Mouse (Mus musculus) 3T3-L1 (cell line): Measurements from ENCODE around the gene Rasal1.

Source experiments
- DNase-seq: peaks from one replicate; pipeline ENCODE4 v3.0.0-alpha.2; 2015; ENCODE audit warnings: low read depth, low spot score

The Rasal1 gene

DNA sequence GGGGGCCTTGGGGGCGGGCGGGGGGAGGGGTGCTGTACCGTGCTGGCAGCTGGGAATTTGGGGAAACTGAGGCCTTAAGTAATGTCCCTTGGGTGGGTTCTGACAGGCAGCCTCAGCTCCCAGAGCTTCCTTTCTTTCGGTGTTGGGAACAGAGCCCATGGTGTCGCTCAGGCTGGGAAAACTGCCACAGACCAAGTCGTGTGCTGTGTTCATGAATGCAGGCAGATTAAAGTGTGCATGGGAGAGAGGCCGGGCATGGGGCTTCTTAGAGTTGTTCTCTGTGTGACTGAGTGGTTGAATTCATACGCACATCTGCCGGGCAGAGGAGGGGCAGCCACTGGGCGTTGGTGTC lies 26.8 kb upstream of the Rasal1 start:
- DNase-seq: no peak

DNA sequence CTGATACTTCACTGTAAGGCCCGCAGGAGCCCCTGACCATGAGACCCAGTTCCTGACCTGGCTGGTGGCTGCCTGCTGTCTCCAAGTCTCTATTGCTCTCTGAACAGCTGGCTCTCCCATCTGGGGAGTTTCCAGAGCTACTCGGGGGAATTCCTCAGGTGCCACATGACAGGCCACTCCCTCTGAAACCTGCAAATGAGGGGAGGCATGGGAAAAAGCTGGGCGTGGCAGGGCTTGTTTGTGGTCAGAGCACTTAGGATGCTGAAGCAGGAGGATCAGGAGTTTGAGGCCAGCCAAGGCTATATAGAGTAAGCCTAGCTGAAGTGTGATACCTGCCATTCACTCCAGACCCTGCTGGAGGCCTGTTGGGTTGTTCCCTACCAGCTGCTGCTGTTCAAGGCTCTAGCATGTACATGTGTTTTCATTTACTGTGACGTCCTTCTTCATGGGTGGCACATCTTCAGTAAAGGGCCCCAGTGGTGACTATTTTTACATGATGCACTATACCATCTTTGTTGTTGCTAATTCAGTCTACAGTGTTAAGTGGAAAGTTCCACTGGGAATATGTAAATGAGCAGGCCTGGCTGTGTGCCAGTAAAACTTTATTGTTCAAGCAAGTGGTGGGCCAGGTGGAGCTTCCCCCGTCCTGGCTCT lies 26.3 kb upstream of the Rasal1 start:
- peak; percentile 49 for DNase-seq

DNA sequence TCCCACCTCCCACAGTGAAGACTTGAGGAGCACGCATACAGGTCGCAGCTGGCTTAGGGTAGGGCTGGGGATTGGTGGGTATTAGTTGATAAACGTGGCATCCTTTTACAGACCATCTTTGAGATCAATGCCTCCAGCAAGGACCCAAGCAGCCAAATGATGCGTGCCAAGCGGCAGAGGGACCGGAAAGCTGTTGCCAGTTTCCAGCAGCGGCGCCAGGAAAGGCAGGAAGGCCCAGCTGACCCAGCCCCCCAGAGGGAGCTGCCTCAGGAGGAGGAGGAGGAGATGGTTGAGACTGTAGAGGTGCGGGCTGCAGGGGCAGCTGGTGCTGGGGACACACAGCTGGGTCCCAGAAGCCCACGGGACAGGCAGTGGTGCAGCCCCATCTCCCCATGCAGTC lies 24.2 kb upstream of the Rasal1 start:
- DNase-seq: no peak

DNA sequence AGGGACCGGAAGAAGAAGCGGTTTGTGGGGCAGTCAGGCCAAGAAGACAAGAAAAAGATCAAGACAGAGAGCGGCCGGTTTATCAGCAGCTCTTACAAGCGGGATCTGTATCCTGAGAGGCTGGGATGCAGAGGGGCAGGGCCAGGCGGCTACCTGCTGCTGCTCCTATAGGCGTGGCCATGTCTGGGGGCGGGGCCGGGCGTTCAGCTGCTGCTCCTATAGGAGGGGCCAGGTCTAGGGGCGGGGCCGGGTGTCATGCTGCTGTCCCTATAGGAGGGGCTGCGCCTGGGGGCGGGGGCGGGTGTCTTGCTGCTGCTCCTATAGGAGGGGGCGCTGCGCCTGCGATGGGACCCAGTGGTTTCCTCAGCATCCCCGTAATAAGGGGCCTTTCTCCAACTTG lies 22.2 kb upstream of the Rasal1 start:
- no peak for DNase-seq

DNA sequence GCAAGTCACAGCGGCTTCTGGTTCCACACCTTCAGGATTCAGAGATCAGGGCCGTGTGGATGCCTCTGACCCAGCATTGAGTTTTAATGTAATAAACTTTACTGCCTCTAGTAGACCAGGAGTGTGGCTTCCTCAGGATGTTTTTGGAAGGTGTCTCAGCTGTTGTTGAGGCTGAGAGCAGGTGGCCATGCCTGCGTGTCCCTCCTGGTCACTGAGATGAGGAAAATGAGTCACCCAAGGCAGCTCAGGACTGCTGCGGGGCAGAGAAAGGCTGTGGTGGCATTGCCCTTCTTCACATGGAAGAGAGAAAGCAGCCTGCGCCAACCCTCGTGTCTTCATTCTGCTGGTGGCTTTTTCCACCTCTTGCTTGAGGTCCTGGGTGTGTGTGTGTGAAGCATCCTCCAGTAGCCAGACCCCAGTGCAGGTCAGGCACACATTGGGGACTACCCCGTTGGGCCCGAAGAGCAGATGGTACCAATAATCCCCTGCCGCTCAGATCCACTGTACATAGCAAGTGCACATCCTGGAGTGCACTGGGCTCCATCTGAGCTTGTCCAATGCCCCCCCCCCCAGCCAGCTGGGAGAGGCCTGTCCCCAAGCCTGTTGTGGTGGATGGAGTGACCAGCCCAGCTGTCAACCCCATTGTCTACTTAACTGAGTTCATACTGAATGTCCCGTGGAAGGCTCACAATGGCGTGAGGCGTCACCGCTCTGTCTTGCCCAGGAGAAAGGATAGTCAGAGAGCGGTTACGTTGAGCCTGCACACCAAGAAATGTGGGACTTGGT lies 20.9 kb upstream of the Rasal1 start:
- DNase-seq: no peak

DNA sequence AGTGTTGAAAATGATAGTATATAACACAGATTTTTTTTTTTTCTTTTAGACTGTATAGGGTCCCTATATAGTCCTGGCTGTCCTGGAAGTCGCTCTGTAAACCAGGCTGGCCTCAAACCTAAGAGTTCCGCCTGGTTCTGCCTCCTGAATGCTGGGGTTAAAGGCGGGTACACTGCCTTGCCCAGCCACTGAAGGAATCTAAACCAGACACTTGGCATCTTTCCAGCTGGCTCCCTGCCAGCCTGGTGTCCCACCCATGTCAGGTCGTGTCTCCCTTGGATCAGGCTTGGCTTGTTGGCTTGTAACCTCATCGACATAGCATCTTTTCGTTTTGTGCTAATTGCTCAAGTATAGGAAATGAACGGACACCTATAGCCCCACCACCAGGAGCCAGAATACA lies 20.0 kb upstream of the Rasal1 start:
- peak; percentile 35 for DNase-seq

DNA sequence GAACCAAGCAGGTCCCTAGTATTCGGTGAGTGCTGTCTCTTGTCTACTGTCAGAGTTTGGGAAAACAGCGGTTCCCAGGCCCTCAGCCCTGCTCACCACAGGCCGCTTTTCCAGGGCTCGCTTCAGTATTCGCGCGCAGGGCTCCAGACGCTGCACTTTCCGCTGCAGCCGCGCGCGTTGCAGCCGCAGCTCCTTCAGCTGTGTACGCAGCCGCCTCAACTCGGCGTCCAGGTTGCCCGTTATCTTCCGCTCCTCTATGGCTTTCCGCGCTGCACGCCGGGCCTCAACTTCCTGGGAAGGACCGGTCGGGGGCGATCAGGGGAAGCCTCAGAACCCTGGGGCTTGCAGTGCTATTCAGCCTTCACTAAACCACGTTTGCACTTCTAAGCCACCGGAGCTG lies 17.5 kb upstream of the Rasal1 start:
- no peak for DNase-seq

DNA sequence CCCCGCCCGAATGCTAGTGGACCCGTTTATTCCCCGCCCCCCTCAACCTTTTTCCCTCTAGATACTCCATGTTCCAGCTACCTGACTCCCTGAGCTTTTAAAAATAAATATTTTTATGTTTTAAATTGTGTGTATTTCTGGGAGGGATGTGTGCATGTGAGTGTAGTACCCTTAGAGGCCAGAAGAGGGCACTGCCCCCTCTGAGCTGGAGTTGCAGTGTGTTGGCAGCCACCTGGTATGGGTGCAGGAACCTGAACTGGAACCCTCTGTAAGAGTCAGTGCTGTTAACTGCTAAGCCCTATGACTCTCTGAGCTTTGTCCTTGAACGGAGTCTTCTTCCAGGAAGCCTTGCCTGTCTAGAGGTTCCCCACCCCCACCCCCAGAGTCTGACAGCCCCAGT lies 16.7 kb upstream of the Rasal1 start:
- no peak for DNase-seq

DNA sequence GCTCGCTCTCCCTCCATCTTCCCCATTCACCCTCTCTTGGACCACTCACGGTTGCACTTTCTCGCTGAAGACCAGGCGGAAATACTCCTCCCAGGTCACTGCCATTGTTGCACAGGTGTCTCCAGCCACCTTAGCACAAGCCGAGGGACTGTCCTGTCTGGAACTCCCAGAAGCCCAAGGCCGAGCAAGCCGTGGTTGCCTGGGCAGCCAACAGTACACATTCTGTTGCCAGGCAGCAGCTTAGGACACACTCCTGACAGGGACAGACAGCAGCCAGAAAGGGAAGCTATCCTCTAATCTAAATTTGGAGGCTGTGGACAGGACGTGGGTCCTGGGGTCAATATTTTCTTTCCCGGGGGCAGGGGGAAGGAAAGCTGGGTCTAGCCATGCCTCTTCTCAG lies 14.5 kb upstream of the Rasal1 start, which contains the start of gene Cfap73:
Cfap73 (minus strand) TSS at position 105 of the 400 bp plus-strand sequence.
- no peak for DNase-seq

DNA sequence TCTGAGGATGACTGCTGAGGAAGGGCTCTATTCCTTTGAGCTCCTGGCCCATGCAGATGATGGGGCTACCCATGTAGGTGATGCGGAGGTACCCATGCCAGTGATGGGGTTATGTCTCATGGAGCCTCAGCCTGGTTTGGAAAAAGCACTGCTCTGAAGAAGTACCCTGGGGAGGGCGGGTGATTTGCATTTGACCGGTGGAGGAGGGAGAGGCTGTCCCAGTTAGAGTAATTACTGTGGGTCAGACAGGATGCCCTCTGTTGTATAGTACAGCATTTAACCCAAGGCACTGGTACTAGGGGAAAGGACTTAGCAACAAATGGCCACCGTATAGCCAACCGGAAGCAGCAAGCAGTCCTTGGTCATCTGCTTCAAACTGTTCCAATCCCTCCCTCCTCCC lies 13.8 kb upstream of the Rasal1 start:
- DNase-seq: no peak

DNA sequence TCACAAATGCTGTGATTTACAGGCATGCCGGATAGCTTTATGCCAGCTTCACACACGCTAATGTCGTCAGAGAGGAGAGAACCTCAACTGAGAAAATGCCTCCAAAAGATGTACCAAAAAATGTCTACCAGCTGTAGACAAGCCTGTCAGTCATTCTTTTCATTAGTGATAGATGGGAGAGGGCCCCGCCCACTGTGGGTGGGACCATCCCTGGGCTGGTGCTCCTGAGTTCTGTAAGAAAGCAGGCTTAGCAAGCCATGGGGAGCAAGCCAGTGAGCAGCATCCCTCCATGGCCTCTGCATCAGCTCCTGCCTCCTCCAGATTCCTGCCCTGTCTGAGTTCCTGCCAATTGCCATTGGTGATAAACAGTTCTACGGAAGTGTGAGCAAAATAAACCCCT lies 13.0 kb upstream of the Rasal1 start:
- no peak for DNase-seq

DNA sequence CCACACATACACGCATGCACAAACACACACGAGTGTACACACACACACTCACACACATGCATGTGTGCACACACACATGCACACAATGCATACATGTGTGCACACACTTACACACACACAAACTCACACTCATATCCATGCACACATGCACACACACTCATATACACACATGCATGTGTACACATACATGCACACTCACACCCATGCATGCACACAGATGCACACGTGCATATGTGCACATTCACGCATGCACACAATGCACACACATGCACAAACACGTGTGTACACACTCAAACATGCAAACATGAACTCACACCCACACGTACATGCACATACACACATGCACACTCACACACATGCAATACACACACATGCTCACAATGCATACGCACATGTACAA lies 8.5 kb upstream of the Rasal1 start:
- no peak for DNase-seq

DNA sequence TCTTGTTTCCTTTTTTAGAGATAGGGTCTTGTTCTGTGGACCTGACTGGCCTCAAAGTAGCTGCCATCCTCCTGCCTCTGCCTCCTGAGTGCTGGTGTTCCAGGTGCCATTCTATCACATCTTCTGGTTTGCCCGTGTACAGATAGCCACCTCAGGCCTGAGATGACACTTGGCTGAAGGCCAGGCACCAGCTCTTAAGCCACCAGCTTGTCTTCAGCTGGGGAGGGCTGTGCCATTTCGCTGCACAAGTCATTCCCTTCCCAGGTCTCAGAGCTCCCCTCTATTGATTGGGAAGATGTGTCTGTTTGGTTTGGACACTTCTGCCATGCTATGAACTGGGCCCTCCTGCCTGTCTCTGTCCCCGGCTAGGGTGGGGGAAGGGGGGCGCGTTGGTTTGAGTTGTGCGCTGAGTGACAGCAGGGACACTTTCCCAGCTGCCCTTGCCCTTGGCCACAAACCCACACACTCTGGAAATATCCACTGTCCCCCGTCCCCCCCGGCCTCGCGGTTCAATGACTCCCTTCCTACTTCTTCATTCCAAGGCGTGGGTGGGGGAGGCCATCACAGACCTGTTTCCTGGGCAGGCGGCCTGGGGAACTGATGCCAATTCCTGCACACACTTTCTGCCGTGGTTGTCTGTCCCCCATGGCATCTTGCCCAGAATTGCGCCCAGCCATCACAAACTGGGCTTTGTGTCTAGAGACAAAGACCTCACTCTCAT lies 5.1 kb upstream of the Rasal1 start:
- DNase-seq: no peak

DNA sequence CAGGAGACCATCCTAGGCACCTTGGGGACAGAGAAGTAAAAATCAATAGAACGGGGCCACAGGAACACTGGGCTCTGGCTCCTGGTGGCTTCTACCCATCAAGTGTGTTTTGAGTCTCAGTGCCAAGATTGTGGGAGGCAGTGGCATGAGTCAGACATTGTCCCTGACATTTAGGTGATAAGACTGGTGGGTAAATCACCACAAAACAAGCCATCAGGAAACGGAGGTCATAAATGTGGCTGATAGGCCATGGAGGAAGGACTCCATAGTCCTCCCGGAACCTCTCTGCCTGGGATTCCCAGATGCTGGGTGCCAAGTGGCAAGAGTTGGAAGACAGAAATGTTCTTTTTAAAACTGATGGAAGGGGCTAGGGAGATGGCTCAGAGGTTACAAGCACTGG lies 4.4 kb upstream of the Rasal1 start:
- DNase-seq: peak; percentile 40

DNA sequence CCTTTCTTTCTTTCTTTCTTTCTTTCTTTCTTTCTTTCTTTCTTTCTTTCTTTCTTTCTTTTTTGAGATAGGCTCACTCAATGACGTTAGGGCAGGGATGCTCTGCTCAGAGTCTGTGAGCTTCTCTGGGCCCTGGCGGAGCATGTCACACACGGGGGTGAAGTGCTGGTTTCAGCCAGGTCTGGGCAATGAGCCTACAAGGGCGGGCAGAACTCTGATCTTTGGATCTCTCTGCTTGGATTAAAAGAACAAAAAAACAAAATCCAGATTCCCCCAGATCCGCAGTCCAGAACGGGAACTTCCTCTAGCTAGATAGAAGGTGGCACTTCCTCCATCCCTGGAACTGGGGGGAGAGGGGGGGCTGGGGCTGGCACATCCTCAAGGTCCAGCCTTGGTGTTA lies 2.8 kb upstream of the Rasal1 start:
- DNase-seq: no peak

DNA sequence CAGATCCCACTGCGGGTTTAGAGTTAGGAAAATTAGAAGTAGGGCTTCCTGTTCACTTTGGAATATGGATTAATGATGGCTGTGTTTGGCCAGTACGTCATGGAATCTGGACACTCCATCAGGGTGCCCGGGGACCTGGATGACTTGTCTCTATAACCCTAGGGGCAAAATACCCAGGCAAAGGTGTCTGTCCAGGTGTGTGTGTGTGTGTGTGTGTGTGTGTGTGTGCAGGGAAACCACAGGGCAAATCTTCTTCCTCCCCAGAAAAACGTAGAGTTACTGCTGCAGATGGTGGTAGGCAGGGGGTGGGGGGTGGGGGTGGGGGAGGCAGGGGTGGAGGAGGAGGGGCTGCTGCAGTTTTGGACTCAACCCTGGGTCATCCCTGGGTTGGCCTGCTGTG lies 1.3 kb upstream of the Rasal1 start:
- DNase-seq: no peak

DNA sequence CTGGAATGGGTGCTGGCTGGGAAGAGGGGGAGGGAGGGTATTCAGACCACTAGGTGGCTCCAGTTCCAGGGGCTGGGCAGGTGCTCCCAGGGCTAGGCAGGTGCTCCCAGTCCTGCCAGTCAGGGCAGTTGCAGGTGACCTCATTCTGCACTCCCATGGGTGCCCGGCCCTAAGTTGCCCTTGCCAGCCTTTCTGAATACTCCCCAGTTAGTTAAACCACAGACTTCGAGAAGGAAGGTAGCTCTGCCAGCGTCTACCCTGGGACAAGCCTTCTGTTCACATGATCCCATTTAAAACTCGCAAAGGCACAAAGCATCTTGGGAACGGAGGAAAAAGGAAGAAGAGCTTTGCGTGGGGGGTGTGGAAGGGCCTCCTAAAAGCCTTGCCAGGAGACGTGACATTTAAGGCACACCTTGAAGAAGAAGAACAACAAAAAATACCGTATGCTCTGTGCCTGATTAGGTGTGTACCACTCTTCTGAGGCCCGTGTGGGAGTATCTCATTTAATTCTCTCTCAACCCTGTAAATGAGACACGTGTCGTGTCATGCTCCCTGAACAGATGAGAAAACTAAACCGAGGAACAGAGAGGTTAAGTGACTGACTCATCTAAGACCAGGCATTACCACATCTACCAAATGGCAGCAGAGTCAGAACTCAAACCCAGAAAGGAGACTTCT lies 659 bp upstream of the Rasal1 start:
- no peak for DNase-seq

DNA sequence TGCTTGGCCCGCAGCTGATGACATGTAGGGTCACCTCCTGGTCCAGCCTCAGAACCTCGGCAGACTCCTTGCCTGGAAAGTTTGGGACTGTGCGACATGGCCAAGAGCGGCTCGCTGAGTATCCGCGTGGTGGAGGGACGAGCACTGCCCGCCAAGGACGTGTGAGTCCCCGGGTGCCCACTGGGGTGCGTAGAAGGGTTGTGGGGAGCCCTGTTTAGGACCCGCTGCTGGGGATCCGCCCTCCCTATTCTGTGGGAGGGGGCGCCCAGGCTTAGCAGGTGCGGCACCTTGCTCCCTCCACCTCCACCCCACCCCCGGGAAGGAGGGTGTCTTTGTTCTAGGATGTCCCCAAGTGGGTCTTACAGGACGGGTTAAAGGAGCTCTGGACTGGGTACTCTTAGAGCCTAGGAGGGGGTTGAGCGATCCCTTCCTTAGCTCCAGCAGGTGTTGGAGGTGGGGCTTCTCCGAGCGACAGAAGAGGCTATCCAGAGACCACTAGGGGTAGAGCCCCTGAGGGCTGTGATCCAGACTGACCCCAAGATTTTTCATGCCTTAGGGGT lies 842 bp downstream of the Rasal1 start:
- DNase-seq: no peak

DNA sequence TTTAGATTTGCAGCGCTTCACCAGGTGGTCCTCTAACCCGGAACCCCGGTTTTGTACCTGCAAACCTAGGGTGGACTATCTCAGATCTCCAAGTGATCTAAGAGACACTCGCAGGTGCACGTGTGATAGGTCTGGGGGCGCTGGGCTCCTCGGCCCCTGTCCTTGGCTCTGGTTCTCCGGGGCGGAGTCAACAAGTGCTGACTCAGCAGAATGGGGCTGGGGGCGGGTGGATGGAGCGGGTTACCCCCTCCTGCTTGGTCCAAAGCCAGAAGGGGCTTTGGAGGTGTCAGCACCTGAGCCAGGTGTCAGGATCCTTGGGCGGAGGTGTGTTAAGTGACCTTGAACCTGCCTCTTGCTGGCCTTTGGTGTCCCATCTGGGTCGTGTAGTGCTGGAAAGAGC lies 1.3 kb downstream of the Rasal1 start:
- no peak for DNase-seq

DNA sequence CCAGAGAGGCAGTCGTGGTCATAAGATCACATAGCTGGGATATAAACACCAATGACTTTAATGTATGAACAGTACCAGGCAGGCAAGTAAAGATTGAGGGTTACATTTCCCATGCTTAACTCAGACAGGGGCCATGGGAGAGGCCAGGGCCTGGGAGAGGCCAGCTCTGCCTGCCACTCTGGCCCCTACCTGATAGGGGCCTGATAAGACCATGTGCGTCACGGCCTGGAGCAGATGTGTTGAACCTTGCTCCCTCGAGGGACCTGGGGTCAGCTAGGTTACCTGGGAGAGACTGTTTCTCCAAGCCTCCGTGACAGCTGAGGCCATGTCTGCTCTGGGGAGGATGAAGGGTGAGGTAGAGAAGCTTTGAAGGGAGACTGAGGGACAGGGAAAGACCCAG lies 2.6 kb downstream of the Rasal1 start:
- no peak for DNase-seq

DNA sequence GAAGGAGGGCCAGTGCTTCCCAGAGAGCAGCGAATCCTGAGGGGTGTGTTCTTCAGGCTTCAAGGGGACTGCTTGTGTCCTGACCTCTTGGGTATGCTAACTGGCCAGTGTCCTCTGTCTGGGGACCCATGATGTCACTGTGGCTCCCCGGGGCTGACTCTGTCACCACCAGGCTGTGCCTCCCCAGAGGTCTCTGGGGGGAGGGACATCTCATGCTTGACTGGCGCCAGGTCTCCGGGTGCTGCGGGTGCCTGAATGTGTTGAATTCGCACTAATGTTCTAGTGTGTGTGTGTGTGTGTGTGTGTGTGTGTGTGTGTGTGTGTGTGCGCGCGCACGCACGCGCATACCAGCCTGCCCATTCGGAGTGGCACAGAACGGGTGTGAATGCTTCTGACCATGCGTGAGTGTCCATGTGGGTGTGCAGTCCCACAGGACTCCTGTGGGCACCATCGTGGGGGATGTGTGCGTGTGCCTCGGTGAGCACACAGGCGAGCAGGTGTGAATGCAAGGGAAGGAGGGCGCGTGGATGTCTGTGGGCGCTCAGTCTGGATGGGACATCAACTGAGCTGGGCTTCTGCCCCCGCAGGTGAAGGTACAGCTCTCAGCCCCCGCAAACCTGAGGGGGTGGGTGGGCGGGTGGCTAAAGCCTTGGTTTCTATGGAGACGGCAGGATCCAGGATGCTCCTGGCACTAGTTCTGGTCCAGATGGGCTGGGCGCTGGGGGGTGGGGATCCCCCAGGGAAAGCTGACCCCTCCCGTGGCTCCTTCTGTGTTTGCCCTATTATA lies 4.5 kb downstream of the Rasal1 start:
- DNase-seq: no peak
